Mouse (Mus musculus) myocyte (in vitro differentiated cells): Measurements from ENCODE around the gene Igfbp4. TPM values are rescaled to one million over a fixed set of nuclear protein-coding genes. Genes with fewer than 3 reads are reported as not detected.
A peak's percentile ranks its signal among the peaks of the same experiment; 100 is the strongest.

Experiments used
- H3K27me3 ChIP-seq: one replicate; pipeline ENCODE4 v1.6.1; 2011; ENCODE audit not compliant: control insufficient read depth, insufficient read depth, insufficient read length
- H3K36me3 ChIP-seq: one replicate; pipeline ENCODE4 v1.6.1; 2011; ENCODE audit not compliant: control insufficient read depth, insufficient read depth
- H3K4me2 ChIP-seq: one replicate; pipeline ENCODE4 v1.6.1; 2011; ENCODE audit warnings: low read depth, control low read depth
- H3K4me3 ChIP-seq: one replicate; pipeline ENCODE4 v1.5.1; 2011; ENCODE audit warnings: mild to moderate bottlenecking, control low read depth, moderate library complexity
- H3K79me2 ChIP-seq: one replicate; pipeline ENCODE4 v1.6.1; 2011; ENCODE audit not compliant: control insufficient read depth, insufficient read depth
- H3ac ChIP-seq: one replicate; pipeline ENCODE4 v1.6.1; 2011; ENCODE audit not compliant: control insufficient read depth, insufficient read length
- CEBPB ChIP-seq: IDR thresholded peaks from 2 replicates; pipeline ENCODE4 v1.6.1; 2011; ENCODE audit warnings: mild to moderate bottlenecking, moderate library complexity; ENCODE audit not compliant: poor library complexity, insufficient read depth, severe bottlenecking
- E2F4 ChIP-seq: IDR thresholded peaks from one replicate; pipeline ENCODE4 v1.6.1; 2011; ENCODE audit warnings: mild to moderate bottlenecking, control low read depth, moderate library complexity; ENCODE audit not compliant: insufficient read depth
- MAX ChIP-seq: IDR thresholded peaks from one replicate; pipeline ENCODE4 v1.6.1; 2011; ENCODE audit warnings: low read depth, mild to moderate bottlenecking, control low read depth
- MYOD1 ChIP-seq, 3 experiments: IDR thresholded peaks; one replicate each; pipeline ENCODE4 v1.6.1; 2011; ENCODE audit warnings: control low read depth in 2 of 3, low read depth in 2 of 3, mild to moderate bottlenecking in 2 of 3, moderate library complexity in 1 of 3; ENCODE audit not compliant: insufficient read length in 2 of 3, control insufficient read depth in 1 of 3
- MYOG ChIP-seq, 3 experiments: IDR thresholded peaks; one replicate each; pipeline ENCODE4 v1.6.1; 2011; ENCODE audit warnings: control low read depth in 2 of 3, low read depth in 2 of 3, mild to moderate bottlenecking in 2 of 3; ENCODE audit not compliant: insufficient read length in 2 of 3, control insufficient read depth in 1 of 3, insufficient read depth in 1 of 3
- POLR2A ChIP-seq: IDR thresholded peaks from one replicate; pipeline ENCODE4 v1.6.1; 2011; ENCODE audit warnings: low read depth, mild to moderate bottlenecking, control low read depth, moderate library complexity; ENCODE audit not compliant: insufficient read length
- POLR2AphosphoS2 ChIP-seq: IDR thresholded peaks from one replicate; pipeline ENCODE4 v1.6.1; 2011; ENCODE audit warnings: low read depth, control low read depth; ENCODE audit not compliant: insufficient read length
- REST ChIP-seq: IDR thresholded peaks from one replicate; pipeline ENCODE4 v1.6.1; 2011; ENCODE audit warnings: mild to moderate bottlenecking, control low read depth, moderate library complexity; ENCODE audit not compliant: insufficient read depth, insufficient read length
- SRF ChIP-seq: IDR thresholded peaks from one replicate; pipeline ENCODE4 v1.6.1; 2011; ENCODE audit warnings: low read depth; ENCODE audit not compliant: control insufficient read depth, insufficient read length
- TCF12 ChIP-seq: IDR thresholded peaks from one replicate; pipeline ENCODE4 v1.6.1; 2011; ENCODE audit warnings: mild to moderate bottlenecking, control low read depth; ENCODE audit not compliant: poor library complexity, insufficient read depth, severe bottlenecking
- TCF3 ChIP-seq: IDR thresholded peaks from one replicate; pipeline ENCODE4 v1.6.1; 2011; ENCODE audit warnings: low read depth, control low read depth; ENCODE audit not compliant: insufficient read length
- USF1 ChIP-seq: IDR thresholded peaks from one replicate; pipeline ENCODE4 v1.6.1; 2011; ENCODE audit warnings: low read depth, mild to moderate bottlenecking, control low read depth, moderate library complexity
- polyA plus RNA-seq: library from polyadenylated mRNA; unstranded; fragments of >200 nt; fragmentation: generic; extraction: Trizol; gene quantifications from one replicate; pipeline ENCODE4 v1.2.1, GENCODE M21; 2012; ENCODE audit warnings: missing spikeins

The Igfbp4 gene
- 58.6 TPM for polyA plus RNA-seq

GRCm38 (mm10) chr11:99041051-99041729 lies at the start of gene Igfbp4:
Igfbp4 (plus strand) TSS chr11:99041244.
- Histone ChIP-seq H3K36me3 (no peaks in the 10 kb centered on the region), H3K4me2 (peak within 1 kb of the TSS; percentile 67), H3ac (no peak within 1 kb of the TSS), H3K4me3 (peak within 1 kb of the TSS; percentile 24), H3K79me2 (no peaks in the 10 kb centered on the region), H3K27me3 (peaks cover 8% of the 10 kb centered on the region)
- peak in 1 of 3 experiments; percentile 2 for TF ChIP-seq MYOG (IDR thresholded peaks at IDR 0.05; ENCODE audit: control insufficient read depth in 1 of 3, insufficient read depth in 1 of 3, insufficient read length in 2 of 3, low read depth in 2 of 3)
- peak; percentile 53 for TF ChIP-seq POLR2A
- no peak for TF ChIP-seq REST

GRCm38 (mm10) chr11:98995987-98996386 lies 45.1 kb upstream of the Igfbp4 start:
- Histone ChIP-seq H3K27me3 (no peaks in the 10 kb centered on the region), H3K4me2 (no peak overlapping the region), H3ac (no peak overlapping the region), H3K79me2 (no peaks in the 10 kb centered on the region), H3K4me3 (no peak overlapping the region), H3K36me3 (peaks cover 46% of the 10 kb centered on the region)
- TF ChIP-seq MAX (no peak), MYOG (IDR thresholded peaks at IDR 0.05; ENCODE audit: control insufficient read depth in 1 of 3, insufficient read depth in 1 of 3, insufficient read length in 2 of 3, low read depth in 2 of 3) (no peak), SRF (no peak), POLR2AphosphoS2 (no peak), USF1 (no peak), POLR2A (no peak), TCF3 (no peak), CEBPB (no peak), MYOD1 (IDR thresholded peaks at IDR 0.05; ENCODE audit: control insufficient read depth in 1 of 3, insufficient read length in 2 of 3, low read depth in 2 of 3) (no peak), TCF12 (no peak), REST (no peak), E2F4 (no peak)

GRCm38 (mm10) chr11:98997659-98998058 lies 43.4 kb upstream of the Igfbp4 start:
- Histone ChIP-seq H3ac (no peak overlapping the region), H3K27me3 (no peaks in the 10 kb centered on the region), H3K36me3 (peaks cover 37% of the 10 kb centered on the region), H3K79me2 (no peaks in the 10 kb centered on the region), H3K4me3 (no peak overlapping the region), H3K4me2 (no peak overlapping the region)
- TF ChIP-seq MYOG (IDR thresholded peaks at IDR 0.05; ENCODE audit: control insufficient read depth in 1 of 3, insufficient read depth in 1 of 3, insufficient read length in 2 of 3, low read depth in 2 of 3) (no peak), TCF12 (no peak), USF1 (no peak)

- no peak overlapping the region for H3ac ChIP-seq
- H3K27me3 ChIP-seq = no peaks in the 10 kb centered on the region
- no peak overlapping the region for H3K4me2 ChIP-seq
- no peak for TF ChIP-seq POLR2AphosphoS2
- no peak for TF ChIP-seq SRF
- no peak for TF ChIP-seq USF1
- peaks cover 43% of the 10 kb centered on the region for H3K36me3 ChIP-seq
- H3K4me3 ChIP-seq = no peak overlapping the region
- H3K79me2 ChIP-seq = no peaks in the 10 kb centered on the region
Observed at GRCm38 (mm10) chr11:98998776-98999175, 42.3 kb upstream of the Igfbp4 start.

GRCm38 (mm10) chr11:98999243-98999642 lies 41.8 kb upstream of the Igfbp4 start:
- TF ChIP-seq MAX (no peak), POLR2A (no peak), SRF (no peak), POLR2AphosphoS2 (no peak), USF1 (no peak), REST (no peak), MYOD1 (IDR thresholded peaks at IDR 0.05; ENCODE audit: control insufficient read depth in 1 of 3, insufficient read length in 2 of 3, low read depth in 2 of 3) (no peak), TCF3 (no peak), MYOG (IDR thresholded peaks at IDR 0.05; ENCODE audit: control insufficient read depth in 1 of 3, insufficient read depth in 1 of 3, insufficient read length in 2 of 3, low read depth in 2 of 3) (no peak), TCF12 (no peak), CEBPB (no peak), E2F4 (no peak)
- H3K4me2 ChIP-seq = no peak overlapping the region

GRCm38 (mm10) chr11:99006788-99007187 lies 34.3 kb upstream of the Igfbp4 start:
- no peaks in the 10 kb centered on the region for H3K27me3 ChIP-seq
- H3K79me2 ChIP-seq = no peaks in the 10 kb centered on the region
- H3K36me3 ChIP-seq = peaks cover 67% of the 10 kb centered on the region
- TF ChIP-seq USF1 (no peak), SRF (no peak), TCF12 (no peak), REST (no peak), MYOD1 (IDR thresholded peaks at IDR 0.05; ENCODE audit: control insufficient read depth in 1 of 3, insufficient read length in 2 of 3, low read depth in 2 of 3) (no peak), CEBPB (no peak), MAX (no peak), POLR2AphosphoS2 (no peak), POLR2A (no peak)
- H3K4me3 ChIP-seq = no peak overlapping the region
- H3K4me2 ChIP-seq = no peak overlapping the region
- H3ac ChIP-seq = no peak overlapping the region

More at GRCm38 (mm10) chr11:98999243-98999642, 41.8 kb upstream of the Igfbp4 start:
- H3K27me3 ChIP-seq = no peaks in the 10 kb centered on the region
- H3K79me2 ChIP-seq = no peaks in the 10 kb centered on the region
- no peak overlapping the region for H3K4me3 ChIP-seq
- H3ac ChIP-seq = no peak overlapping the region
- peaks cover 47% of the 10 kb centered on the region for H3K36me3 ChIP-seq
